Mouse (Mus musculus): Measurements from ENCODE around the gene Sdhaf4.

GRCm38 (mm10) chr1:23958101-23958500 is 47.4 kb downstream of the Sdhaf4 start:
- TF ChIP-seq CTCF (IDR thresholded peaks at IDR 0.05; ENCODE audit: borderline replicate concordance, extremely low read depth, insufficient read depth, insufficient read length): no peak
- no peak for TF ChIP-seq POLR2A (IDR thresholded peaks at IDR 0.05; ENCODE audit: borderline replicate concordance, extremely low read depth, insufficient read depth, insufficient read length, poor library complexity, severe bottlenecking)

Data from brain, embryonic 14.5 days (tissue).